Mouse (Mus musculus): ENCODE results near the gene Jam2. TPM values are rescaled to one million over a fixed set of nuclear protein-coding genes. Genes with fewer than 3 reads are reported as not detected.

Jam2 gene
- 8.2 and 8.9 TPM in 2 replicates for polyA plus RNA-seq (2016; fragmentation: Nextera tagmentation; extraction: Ambion mirVana)

DNA sequence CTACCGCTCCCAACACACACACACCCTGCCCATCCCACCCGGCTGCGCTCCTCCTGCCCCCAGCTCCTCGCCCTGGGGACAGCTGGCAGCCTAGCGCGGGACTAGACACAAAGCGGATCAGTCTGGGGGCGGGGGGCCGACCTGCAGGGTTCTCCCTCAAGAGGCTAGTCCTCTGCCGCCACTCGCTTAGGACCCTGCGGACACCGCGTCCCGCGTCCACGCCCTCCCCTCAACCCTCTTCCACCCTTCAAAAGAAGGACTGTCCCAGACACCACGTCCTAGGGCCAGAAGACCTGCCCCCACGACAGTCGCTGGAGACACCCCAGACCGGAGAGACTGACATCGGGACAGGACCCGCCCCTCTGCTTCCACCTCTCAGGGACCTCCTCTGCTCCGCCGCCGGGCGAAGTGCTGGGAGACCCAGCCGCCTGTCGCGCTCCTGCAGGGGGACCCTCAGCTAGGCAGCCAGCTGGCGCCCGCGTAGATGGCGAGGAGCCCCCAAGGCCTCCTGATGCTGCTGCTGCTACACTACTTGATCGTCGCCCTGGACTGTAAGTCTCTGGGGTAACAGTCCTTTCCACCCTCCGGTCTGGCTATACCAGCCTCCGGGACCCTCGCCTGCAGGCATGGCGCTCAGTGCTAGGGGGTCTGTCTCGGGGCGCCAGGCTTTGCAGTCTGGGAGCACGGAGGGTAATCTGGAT is at the start of gene Jam2:
TSS of gene Jam2 (plus strand) at position 121 of the 701 bp plus-strand sequence.
- 1% methylated on average over 43 of the region's 43 CpGs for WGBS
- Histone ChIP-seq H3K4me2 (replicated peaks) (peak within 1 kb of the TSS; percentile 97), H3K4me1 (no peaks in the 10 kb centered on the region), H3K27ac (peak within 1 kb of the TSS; percentile 43; the same call in 1 of the 2 replicates), H3K36me3 (no peaks in the 10 kb centered on the region), H3K4me3 (peak within 1 kb of the TSS; percentile 69), H3K27me3 (peaks cover 8% of the 10 kb centered on the region), H3K9me3 (no peaks in the 10 kb centered on the region), H3K9ac (peak within 1 kb of the TSS; percentile 43)
- peak; percentile 86 for ATAC-seq (ENCODE audit: insufficient number of reproducible peaks, insufficient read depth, low FRiP score, low TSS enrichment)

DNA sequence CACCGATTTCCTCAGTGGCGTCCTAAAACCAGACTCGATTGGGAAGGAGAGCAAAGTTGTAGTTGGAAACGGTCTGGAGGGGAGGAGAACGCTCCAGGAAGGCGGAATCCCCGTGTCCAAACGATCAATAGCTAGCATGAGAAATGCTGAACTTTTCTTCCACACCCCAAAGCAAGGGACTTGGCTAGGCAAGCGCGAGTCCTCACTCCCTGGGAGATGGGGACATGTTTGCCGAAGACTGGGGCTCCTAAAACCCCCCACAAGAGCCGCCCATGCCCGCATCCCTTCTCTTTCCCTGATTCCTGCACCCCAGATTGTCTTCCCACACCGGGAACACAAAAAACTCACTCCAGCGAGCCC is 39.1 kb upstream of the Jam2 start:
- Histone ChIP-seq H3K9ac (peak overlapping the region; percentile 78), H3K36me3 (peaks cover 21% of the 10 kb centered on the region), H3K4me3 (peak overlapping the region; percentile 79), H3K9me3 (no peaks in the 10 kb centered on the region), H3K4me1 (peaks cover 9% of the 10 kb centered on the region), H3K27me3 (no peaks in the 10 kb centered on the region), H3K4me2 (replicated peaks) (peak overlapping the region; percentile 60), H3K27ac (peak overlapping the region; percentile 36; the same call in 1 of the 2 replicates)
- under 1% methylated on average over 15 of the region's 15 CpGs for WGBS
- ATAC-seq (ENCODE audit: insufficient number of reproducible peaks, insufficient read depth, low FRiP score, low TSS enrichment), result peak; percentile 38; the same call in 1 of the 2 replicates

DNA sequence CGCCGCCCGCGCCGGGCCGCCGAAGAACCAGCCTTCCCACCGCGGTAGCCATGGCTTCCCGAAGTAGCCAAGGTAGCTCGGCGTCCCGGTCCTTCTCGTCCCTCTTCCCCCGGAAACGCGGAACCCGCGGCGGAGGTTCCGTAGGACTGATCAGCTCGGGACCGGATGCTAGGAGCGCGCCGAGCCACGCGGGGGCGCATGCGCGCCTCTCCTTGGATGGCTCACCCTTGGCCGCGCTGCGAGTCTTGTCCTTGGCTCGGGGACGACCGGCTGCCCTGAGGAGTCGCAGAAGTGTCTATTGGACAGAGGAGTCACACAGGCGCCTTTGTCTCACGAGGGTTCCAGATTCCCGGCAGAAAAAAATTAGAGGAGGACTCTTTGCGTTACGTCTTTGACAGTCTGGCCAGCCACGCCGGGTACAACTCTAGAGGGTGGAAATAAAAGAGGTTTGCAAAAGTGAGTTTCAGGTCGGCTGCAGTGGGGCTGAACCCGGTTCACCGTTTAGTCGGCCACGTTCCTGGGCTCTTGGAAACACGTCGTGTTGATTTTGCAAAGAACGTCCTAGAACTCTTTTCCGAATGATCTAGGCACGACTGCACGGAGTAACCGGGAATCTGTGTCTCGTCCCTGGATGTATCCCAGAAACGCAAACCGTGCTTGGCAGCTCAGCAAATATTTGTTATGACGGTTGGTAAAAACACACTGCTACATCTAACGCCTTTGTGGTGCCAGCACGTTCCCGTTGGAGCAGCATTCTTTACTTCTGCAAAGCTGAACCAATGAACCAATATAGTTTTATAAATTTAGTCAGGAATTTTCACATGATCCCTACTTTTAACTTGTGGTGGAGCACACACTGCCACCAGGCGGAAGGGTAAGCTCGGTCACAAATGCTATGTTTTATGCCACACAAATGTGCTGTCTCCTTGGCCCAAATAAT is 38.5 kb upstream of the Jam2 start, which contains the start of gene Mrpl39:
TSS of gene Mrpl39 (minus strand) at position 577 of the 940 bp plus-strand sequence.
- Histone ChIP-seq H3K27me3 (no peaks in the 10 kb centered on the region), H3K9me3 (no peaks in the 10 kb centered on the region), H3K27ac (peak within 1 kb of the TSS; percentile 36; the same call in 1 of the 2 replicates), H3K9ac (peak within 1 kb of the TSS; percentile 78), H3K4me2 (replicated peaks) (peak within 1 kb of the TSS; percentile 60), H3K36me3 (peaks cover 14% of the 10 kb centered on the region; the same call in 1 of the 2 replicates), H3K4me1 (peaks cover 9% of the 10 kb centered on the region), H3K4me3 (peak within 1 kb of the TSS; percentile 79)
- ATAC-seq (ENCODE audit: insufficient number of reproducible peaks, insufficient read depth, low FRiP score, low TSS enrichment), result peak; percentile 97
- 1% methylated on average over 66 of the region's 66 CpGs for WGBS

GRCm38 (mm10) chr16:84737358-84737757 is 36.6 kb upstream of the Jam2 start:
- H3K4me1 ChIP-seq, result peaks cover 9% of the 10 kb centered on the region
- no peak for ATAC-seq (ENCODE audit: insufficient number of reproducible peaks, insufficient read depth, low FRiP score, low TSS enrichment)
- no peaks in the 10 kb centered on the region for H3K36me3 ChIP-seq
- WGBS, result 70% methylated on average over 3 of the region's 3 CpGs
- no peaks in the 10 kb centered on the region for H3K27me3 ChIP-seq
- H3K9me3 ChIP-seq, result no peaks in the 10 kb centered on the region
- H3K4me2 ChIP-seq (replicated peaks), result no peak overlapping the region
- no peak overlapping the region for H3K27ac ChIP-seq
- no peak overlapping the region for H3K4me3 ChIP-seq
- no peak overlapping the region for H3K9ac ChIP-seq

DNA sequence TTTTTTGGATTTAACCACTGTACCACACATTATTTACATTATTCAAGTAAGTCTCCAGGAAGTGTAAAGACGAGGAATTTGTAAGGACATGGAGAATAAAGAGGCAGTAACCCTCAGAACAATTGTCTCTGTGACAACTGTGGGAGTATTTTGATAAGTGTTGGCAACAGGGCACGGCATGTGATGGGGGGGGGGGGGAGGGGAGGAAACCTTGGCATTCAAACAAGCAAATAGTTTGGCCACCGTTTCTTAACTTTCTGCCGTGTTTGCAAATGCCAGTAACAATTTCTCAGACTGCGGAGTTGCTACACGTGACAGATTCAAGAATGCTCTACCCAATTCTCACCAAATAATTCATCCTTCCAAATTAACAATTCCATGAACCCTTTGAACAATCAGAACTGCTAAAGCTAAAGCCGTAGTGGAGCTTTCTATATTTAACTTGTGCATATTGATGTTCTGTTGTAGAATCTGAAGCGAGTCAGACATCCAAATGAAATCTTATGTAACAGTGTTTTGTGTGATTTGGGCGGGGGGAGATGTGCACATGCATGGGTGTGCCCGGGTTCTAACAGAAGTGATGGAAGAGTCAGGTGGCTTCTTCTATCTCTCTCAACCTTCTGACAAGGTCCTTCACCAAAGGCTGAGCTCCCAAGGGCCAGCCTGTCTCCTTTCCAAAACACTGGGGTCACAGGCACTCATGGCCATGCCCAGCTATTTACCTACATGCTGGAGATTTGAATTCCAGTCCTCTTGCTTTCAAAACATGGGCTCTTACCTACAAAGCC is 29.0 kb upstream of the Jam2 start:
- no peaks in the 10 kb centered on the region for H3K36me3 ChIP-seq
- no peak overlapping the region for H3K27ac ChIP-seq
- H3K4me3 ChIP-seq, result no peak overlapping the region
- H3K9ac ChIP-seq, result no peak overlapping the region
- no peak overlapping the region for H3K4me2 ChIP-seq (replicated peaks)
- H3K4me1 ChIP-seq, result no peaks in the 10 kb centered on the region
- H3K27me3 ChIP-seq, result no peaks in the 10 kb centered on the region
- WGBS, result 72% methylated on average over 10 of the region's 10 CpGs
- ATAC-seq (ENCODE audit: insufficient number of reproducible peaks, insufficient read depth, low FRiP score, low TSS enrichment), result no peak
- H3K9me3 ChIP-seq, result no peaks in the 10 kb centered on the region

DNA sequence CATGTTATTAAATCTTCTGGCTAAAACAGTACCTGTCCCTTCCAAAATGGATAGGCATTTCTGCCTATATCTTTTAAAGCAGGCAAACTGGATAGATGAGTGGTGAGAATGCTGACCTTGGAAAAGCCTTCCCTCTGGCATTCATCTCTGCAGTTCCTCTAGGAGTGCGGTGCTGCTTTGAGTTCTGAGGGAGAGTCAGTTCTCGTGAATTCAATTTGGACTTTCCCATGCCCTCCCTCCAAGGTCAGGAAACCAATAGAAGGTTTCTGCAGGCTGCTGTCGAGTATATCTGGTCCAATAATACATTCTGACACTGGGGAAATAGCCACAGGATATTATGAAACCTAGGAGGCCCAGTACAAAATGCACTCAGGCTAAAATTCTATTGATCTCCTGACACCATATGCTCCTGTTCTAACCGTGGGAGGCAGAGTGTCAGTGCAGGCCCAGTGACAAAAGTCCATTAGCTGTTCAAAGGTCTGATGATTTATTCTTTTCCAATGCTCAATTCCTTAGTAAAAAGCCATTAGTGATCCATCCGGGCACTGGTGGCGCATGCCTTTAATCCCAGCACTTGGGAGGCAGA is 28.1 kb upstream of the Jam2 start:
- Histone ChIP-seq H3K4me1 (no peaks in the 10 kb centered on the region), H3K4me2 (replicated peaks) (no peak overlapping the region), H3K27me3 (no peaks in the 10 kb centered on the region), H3K4me3 (no peak overlapping the region), H3K9me3 (no peaks in the 10 kb centered on the region), H3K9ac (no peak overlapping the region), H3K27ac (no peak overlapping the region), H3K36me3 (no peaks in the 10 kb centered on the region)
- no peak for ATAC-seq (ENCODE audit: insufficient number of reproducible peaks, insufficient read depth, low FRiP score, low TSS enrichment)
- 70% methylated on average over 6 of the region's 6 CpGs for WGBS

DNA sequence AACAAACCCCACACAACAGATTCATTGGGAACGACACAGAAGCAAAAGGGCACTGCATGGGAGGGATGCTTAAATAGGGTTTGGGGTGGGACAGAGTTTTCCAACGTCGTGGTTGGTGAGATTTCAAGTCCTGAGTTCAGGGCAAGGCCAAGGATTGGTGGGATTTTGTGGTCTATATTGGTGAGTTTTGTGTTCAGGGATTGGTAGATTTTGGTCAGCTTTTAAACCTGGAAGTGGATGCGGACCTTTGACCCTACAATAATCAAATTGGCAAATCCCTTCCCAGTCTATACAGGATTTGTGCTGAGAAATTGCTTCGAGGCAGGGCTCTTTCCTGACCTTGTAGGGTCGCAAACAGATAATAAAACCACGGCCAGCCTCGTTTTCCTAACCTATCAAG is 6.0 kb upstream of the Jam2 start:
- Histone ChIP-seq H3K4me1 (no peaks in the 10 kb centered on the region), H3K4me3 (no peak overlapping the region), H3K27ac (no peak overlapping the region), H3K4me2 (replicated peaks) (no peak overlapping the region), H3K36me3 (no peaks in the 10 kb centered on the region), H3K9me3 (no peaks in the 10 kb centered on the region), H3K9ac (no peak overlapping the region), H3K27me3 (no peaks in the 10 kb centered on the region)
- no peak for ATAC-seq (ENCODE audit: insufficient number of reproducible peaks, insufficient read depth, low FRiP score, low TSS enrichment)
- WGBS, result 81% methylated on average over 8 of the region's 8 CpGs

GRCm38 (mm10) chr16:84769182-84769581 is 4.7 kb upstream of the Jam2 start:
- no peaks in the 10 kb centered on the region for H3K4me1 ChIP-seq
- H3K27me3 ChIP-seq, result no peaks in the 10 kb centered on the region
- no peaks in the 10 kb centered on the region for H3K9me3 ChIP-seq
- no peak for ATAC-seq (ENCODE audit: insufficient number of reproducible peaks, insufficient read depth, low FRiP score, low TSS enrichment)
- no peak overlapping the region for H3K4me3 ChIP-seq
- H3K9ac ChIP-seq, result no peak overlapping the region
- no peak overlapping the region for H3K27ac ChIP-seq
- H3K36me3 ChIP-seq, result no peaks in the 10 kb centered on the region
- no peak overlapping the region for H3K4me2 ChIP-seq (replicated peaks)
- 74% methylated on average over 4 of the region's 4 CpGs for WGBS

DNA sequence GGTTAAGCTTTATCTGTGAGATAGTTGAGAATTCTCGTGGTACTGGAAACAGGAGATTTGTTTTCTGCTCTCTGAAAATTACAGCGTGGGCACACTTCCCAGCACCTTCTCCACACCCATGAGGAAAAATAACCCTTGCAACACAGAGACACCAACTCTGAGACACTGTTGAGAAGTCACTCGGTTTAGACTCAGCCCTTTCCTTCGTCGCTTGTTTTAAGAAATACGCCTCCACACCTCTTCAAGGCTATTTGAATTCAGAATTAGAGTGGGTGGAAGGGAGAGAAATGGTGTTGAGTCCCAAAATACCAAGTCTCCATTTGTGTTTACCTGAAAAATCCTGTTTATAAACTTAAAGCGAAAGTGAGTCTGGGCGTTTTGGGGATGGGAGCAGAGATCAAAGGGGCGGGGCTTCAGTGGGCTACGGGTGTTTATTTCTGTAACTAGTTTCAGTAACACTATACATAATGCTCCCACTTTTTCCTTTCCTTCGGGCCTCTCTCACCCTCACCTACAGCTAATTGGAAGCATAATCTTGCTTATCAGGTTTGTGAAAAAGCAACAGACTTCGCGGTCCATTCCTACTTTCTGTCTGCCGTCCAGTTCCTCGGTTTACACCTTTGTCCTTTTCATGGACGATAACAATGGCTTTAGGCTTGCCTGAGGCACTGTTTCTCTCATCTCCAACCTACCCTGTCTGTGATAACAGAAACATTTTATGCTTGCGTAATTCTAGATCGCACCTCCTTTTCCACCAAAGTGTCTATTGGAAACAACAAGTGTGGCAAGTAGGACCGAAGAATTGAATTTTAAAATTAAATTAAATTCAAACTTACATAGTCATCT is 4.1 kb upstream of the Jam2 start:
- 84% methylated on average over 19 of the region's 19 CpGs for WGBS

DNA sequence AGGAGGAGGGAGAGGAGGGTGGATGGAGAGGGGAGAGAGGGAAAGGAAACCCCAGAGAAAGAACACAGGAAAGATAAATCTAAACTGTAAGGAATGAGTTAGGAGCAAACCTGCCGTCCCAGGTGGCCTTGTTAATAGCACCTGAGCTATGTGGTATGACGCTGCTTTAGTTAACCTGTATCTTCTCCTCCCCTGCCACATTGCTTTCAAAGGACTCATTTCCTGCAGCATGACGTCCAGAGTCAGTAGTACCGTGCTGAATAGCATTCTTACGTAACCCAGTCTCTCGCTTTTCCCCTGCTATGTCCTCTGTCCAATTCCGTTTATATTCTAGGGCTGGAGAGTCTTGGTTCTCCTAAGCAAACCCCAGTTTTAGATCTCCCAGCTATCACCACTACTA is 3.0 kb upstream of the Jam2 start:
- WGBS, result 86% methylated on average over 7 of the region's 7 CpGs
- no peak for ATAC-seq (ENCODE audit: insufficient number of reproducible peaks, insufficient read depth, low FRiP score, low TSS enrichment)
- no peak overlapping the region for H3K9ac ChIP-seq
- no peak overlapping the region for H3K4me3 ChIP-seq
- H3K4me1 ChIP-seq, result no peaks in the 10 kb centered on the region
- H3K4me2 ChIP-seq (replicated peaks), result no peak overlapping the region
- no peaks in the 10 kb centered on the region for H3K9me3 ChIP-seq
- H3K27me3 ChIP-seq, result no peaks in the 10 kb centered on the region
- no peak overlapping the region for H3K27ac ChIP-seq
- H3K36me3 ChIP-seq, result no peaks in the 10 kb centered on the region

More for the DNA sequence above, 4.1 kb upstream of the Jam2 start:
- H3K27me3 ChIP-seq, result no peaks in the 10 kb centered on the region
- H3K27ac ChIP-seq, result no peak overlapping the region
- no peak overlapping the region for H3K9ac ChIP-seq
- no peak for ATAC-seq (ENCODE audit: insufficient number of reproducible peaks, insufficient read depth, low FRiP score, low TSS enrichment)
- no peak overlapping the region for H3K4me2 ChIP-seq (replicated peaks)
- H3K4me1 ChIP-seq, result no peaks in the 10 kb centered on the region
- no peaks in the 10 kb centered on the region for H3K36me3 ChIP-seq
- no peak overlapping the region for H3K4me3 ChIP-seq
- no peaks in the 10 kb centered on the region for H3K9me3 ChIP-seq

Measured in embryonic facial prominence, embryonic 12.5 days (tissue).